Mouse (Mus musculus) C2C12 (cell line): ENCODE measurements around the gene Rapgef2.

Experiments used
- CEBPB ChIP-seq: IDR thresholded peaks from one replicate; pipeline ENCODE4 v1.6.1; 2011; ENCODE audit warnings: low read depth, mild to moderate bottlenecking, control low read depth, moderate library complexity
- CTCF ChIP-seq: IDR thresholded peaks from one replicate; pipeline ENCODE4 v1.5.1; 2011; ENCODE audit not compliant: control insufficient read depth, insufficient read depth, insufficient read length
- FOSL1 ChIP-seq: IDR thresholded peaks from one replicate; pipeline ENCODE4 v1.8.0; 2011; ENCODE audit warnings: mild to moderate bottlenecking, low read length; ENCODE audit not compliant: poor library complexity, insufficient read depth, severe bottlenecking
- MAX ChIP-seq: IDR thresholded peaks from one replicate; pipeline ENCODE4 v1.6.1; 2011; ENCODE audit warnings: mild to moderate bottlenecking, control low read depth
- MYOD1 ChIP-seq: IDR thresholded peaks from one replicate; pipeline ENCODE4 v1.6.1; 2011; ENCODE audit warnings: low read depth; ENCODE audit not compliant: control insufficient read depth, insufficient read length
- MYOG ChIP-seq: IDR thresholded peaks from one replicate; pipeline ENCODE4 v1.6.1; 2011; ENCODE audit not compliant: control insufficient read depth, insufficient read length; ENCODE audit errors: extremely low read depth
- USF1 ChIP-seq: IDR thresholded peaks from one replicate; pipeline ENCODE4 v1.6.1; 2011; ENCODE audit warnings: low read depth, mild to moderate bottlenecking, control low read depth, moderate library complexity

DNA sequence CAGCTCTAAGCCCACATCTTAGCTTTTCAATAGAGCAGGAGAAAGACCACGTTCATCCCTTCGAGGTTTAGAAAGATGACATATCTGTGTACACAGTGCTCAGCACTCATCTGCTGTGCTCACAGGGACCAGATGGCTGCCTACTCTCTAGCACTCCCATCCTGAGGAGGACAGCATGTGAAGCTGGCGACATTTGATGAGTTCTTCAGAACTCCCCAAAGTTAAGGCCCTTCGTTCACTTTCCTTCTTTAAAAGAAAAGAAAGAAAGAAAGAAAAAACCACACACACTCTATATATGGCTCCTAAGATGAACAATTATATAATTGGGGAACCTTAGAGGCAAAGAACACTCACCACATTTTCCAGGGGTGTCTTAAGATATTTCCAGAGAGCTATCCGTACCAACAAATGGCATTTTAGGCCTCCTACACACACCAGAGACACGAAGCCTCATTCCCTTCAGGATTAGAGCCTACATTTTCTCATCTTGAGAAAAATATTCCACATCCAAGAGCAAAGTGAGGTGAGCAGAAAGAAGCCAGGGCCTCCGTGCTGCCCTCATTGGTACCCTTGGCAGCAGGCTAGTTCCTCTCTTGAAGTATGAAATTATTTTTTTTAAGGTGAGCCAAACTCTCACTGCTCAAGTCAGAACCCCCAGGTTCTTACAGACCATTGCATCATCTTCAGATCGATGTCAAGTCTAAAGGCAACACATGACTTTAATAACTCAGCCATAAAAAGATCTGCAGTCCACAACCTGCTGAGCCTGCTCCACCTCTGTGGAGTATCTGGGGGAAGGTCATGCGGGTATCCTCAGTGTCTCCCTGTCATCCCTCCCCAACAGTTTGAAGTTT, 270.5 kb downstream of the Rapgef2 start:
- TF ChIP-seq CEBPB, result no peak
- TF ChIP-seq USF1, result no peak
- TF ChIP-seq MAX, result no peak
- TF ChIP-seq CTCF, result no peak
- TF ChIP-seq MYOG, result no peak
- no peak for TF ChIP-seq MYOD1
- no peak for TF ChIP-seq FOSL1
